Mouse (Mus musculus): ENCODE results near the gene Dnah9. TPM values are rescaled to one million over a fixed set of nuclear protein-coding genes. Genes with fewer than 3 reads are reported as not detected.

The Dnah9 gene
- polyA plus RNA-seq, 1 experiment from 2014 or later = 0.57 TPM

GRCm38 (mm10) chr11:65905487-65905886, 262.9 kb downstream of the Dnah9 start:
- Histone ChIP-seq H3K4me1 (no peaks in the 10 kb centered on the region), H3K27ac (no peak overlapping the region), H3K9me3 (no peaks in the 10 kb centered on the region), H3K9ac (no peak overlapping the region), H3K27me3 (no peaks in the 10 kb centered on the region), H3K36me3 (replicated peaks) (no peaks in the 10 kb centered on the region), H3K4me3 (replicated peaks) (no peak overlapping the region), H3K4me2 (no peak overlapping the region)
- ATAC-seq (ENCODE audit: low FRiP score) = no peak
- WGBS = 72% methylated on average over 2 of the region's 2 CpGs

- no peak overlapping the region for H3K4me3 ChIP-seq (replicated peaks)
- H3K36me3 ChIP-seq (replicated peaks) = no peaks in the 10 kb centered on the region
- H3K9me3 ChIP-seq = no peaks in the 10 kb centered on the region
- no peak overlapping the region for H3K4me2 ChIP-seq
- 82% methylated on average over 2 of the region's 2 CpGs for whole genome bisulfite sequencing
- no peaks in the 10 kb centered on the region for H3K27me3 ChIP-seq
- no peak overlapping the region for H3K27ac ChIP-seq
- no peak for ATAC-seq (ENCODE audit: low FRiP score)
- H3K4me1 ChIP-seq = no peaks in the 10 kb centered on the region
- H3K9ac ChIP-seq = no peak overlapping the region
These were observed 264.4 kb downstream of the Dnah9 start for GRCm38 (mm10) chr11:65903944-65904343.

- Histone ChIP-seq H3K4me2 (no peak overlapping the region), H3K4me1 (peaks cover 11% of the 10 kb centered on the region; the same call in 1 of the 2 replicates), H3K4me3 (replicated peaks) (no peak overlapping the region), H3K9ac (no peak overlapping the region), H3K27ac (no peak overlapping the region), H3K27me3 (peaks cover 38% of the 10 kb centered on the region), H3K36me3 (replicated peaks) (no peaks in the 10 kb centered on the region), H3K9me3 (no peaks in the 10 kb centered on the region)
- 85% methylated on average over 2 of the region's 2 CpGs for WGBS
- ATAC-seq (ENCODE audit: low FRiP score) = no peak
These were observed 286.9 kb downstream of the Dnah9 start for GRCm38 (mm10) chr11:65881465-65881864.

GRCm38 (mm10) chr11:65877146-65877775, 291.1 kb downstream of the Dnah9 start:
- WGBS = 14% methylated on average over 1 of the region's 1 CpGs
- peak; percentile 63; the same call in 1 of the 2 replicates for ATAC-seq (ENCODE audit: low FRiP score)

GRCm38 (mm10) chr11:65861476-65861875, 306.9 kb downstream of the Dnah9 start:
- no peak overlapping the region for H3K4me3 ChIP-seq (replicated peaks)
- no peak overlapping the region for H3K4me2 ChIP-seq
- no peak overlapping the region for H3K27ac ChIP-seq
- no peak for ATAC-seq (ENCODE audit: low FRiP score)
- WGBS = 36% methylated on average over 4 of the region's 4 CpGs
- no peaks in the 10 kb centered on the region for H3K36me3 ChIP-seq (replicated peaks)
- no peaks in the 10 kb centered on the region for H3K9me3 ChIP-seq
- no peaks in the 10 kb centered on the region for H3K27me3 ChIP-seq
- H3K4me1 ChIP-seq = peaks cover 3% of the 10 kb centered on the region; the same call in 1 of the 2 replicates
- H3K9ac ChIP-seq = no peak overlapping the region

More at GRCm38 (mm10) chr11:65877146-65877775, 291.1 kb downstream of the Dnah9 start:
- Histone ChIP-seq H3K4me3 (replicated peaks) (no peak overlapping the region), H3K27me3 (peaks cover 52% of the 10 kb centered on the region), H3K36me3 (replicated peaks) (no peaks in the 10 kb centered on the region), H3K9ac (no peak overlapping the region), H3K27ac (no peak overlapping the region), H3K4me1 (peaks cover 11% of the 10 kb centered on the region; the same call in 1 of the 2 replicates), H3K9me3 (no peaks in the 10 kb centered on the region), H3K4me2 (no peak overlapping the region)

- Histone ChIP-seq H3K4me2 (no peak overlapping the region), H3K9ac (no peak overlapping the region), H3K27ac (no peak overlapping the region), H3K4me1 (no peaks in the 10 kb centered on the region; the same call in 1 of the 2 replicates), H3K36me3 (replicated peaks) (no peaks in the 10 kb centered on the region), H3K4me3 (replicated peaks) (no peak overlapping the region), H3K27me3 (no peaks in the 10 kb centered on the region), H3K9me3 (no peaks in the 10 kb centered on the region)
- ATAC-seq (ENCODE audit: low FRiP score) = no peak
- WGBS = 24% methylated on average over 1 of the region's 1 CpGs
These were observed 316.3 kb downstream of the Dnah9 start for GRCm38 (mm10) chr11:65852066-65852465.

GRCm38 (mm10) chr11:65846446-65846845, 321.9 kb downstream of the Dnah9 start:
- Histone ChIP-seq H3K9me3 (no peaks in the 10 kb centered on the region), H3K9ac (no peak overlapping the region), H3K4me1 (no peaks in the 10 kb centered on the region), H3K36me3 (replicated peaks) (no peaks in the 10 kb centered on the region), H3K4me3 (replicated peaks) (no peak overlapping the region), H3K27me3 (no peaks in the 10 kb centered on the region), H3K27ac (no peak overlapping the region), H3K4me2 (no peak overlapping the region)
- ATAC-seq (ENCODE audit: low FRiP score) = no peak
- WGBS = 83% methylated on average over 5 of the region's 5 CpGs

- no peaks in the 10 kb centered on the region for H3K27me3 ChIP-seq
- no peak overlapping the region for H3K27ac ChIP-seq
- WGBS = 86% methylated on average over 8 of the region's 8 CpGs
- no peaks in the 10 kb centered on the region for H3K36me3 ChIP-seq (replicated peaks)
- H3K9me3 ChIP-seq = no peaks in the 10 kb centered on the region
- H3K4me3 ChIP-seq (replicated peaks) = no peak overlapping the region
- no peak overlapping the region for H3K4me2 ChIP-seq
- no peak overlapping the region for H3K9ac ChIP-seq
- no peaks in the 10 kb centered on the region for H3K4me1 ChIP-seq
- no peak for ATAC-seq (ENCODE audit: low FRiP score)
These were observed 329.4 kb downstream of the Dnah9 start for GRCm38 (mm10) chr11:65838999-65839398.

GRCm38 (mm10) chr11:65824556-65824955, 343.8 kb downstream of the Dnah9 start:
- H3K9me3 ChIP-seq = no peaks in the 10 kb centered on the region
- H3K27ac ChIP-seq = no peak overlapping the region
- no peaks in the 10 kb centered on the region; the same call in 1 of the 2 replicates for H3K4me1 ChIP-seq
- no peak overlapping the region for H3K4me3 ChIP-seq (replicated peaks)
- no peak overlapping the region for H3K9ac ChIP-seq
- 95% methylated on average over 3 of the region's 3 CpGs for WGBS
- no peak for ATAC-seq (ENCODE audit: low FRiP score)
- no peak overlapping the region for H3K4me2 ChIP-seq
- peaks cover 47% of the 10 kb centered on the region for H3K36me3 ChIP-seq (replicated peaks)
- H3K27me3 ChIP-seq = no peaks in the 10 kb centered on the region

GRCm38 (mm10) chr11:65820877-65821276, 347.5 kb downstream of the Dnah9 start:
- 5% methylated on average over 7 of the region's 7 CpGs for WGBS
- Histone ChIP-seq H3K36me3 (replicated peaks) (peaks cover 37% of the 10 kb centered on the region), H3K4me1 (no peaks in the 10 kb centered on the region; the same call in 1 of the 2 replicates), H3K9me3 (no peaks in the 10 kb centered on the region), H3K4me2 (no peak overlapping the region), H3K27ac (no peak overlapping the region), H3K4me3 (replicated peaks) (no peak overlapping the region), H3K9ac (no peak overlapping the region), H3K27me3 (no peaks in the 10 kb centered on the region)
- ATAC-seq (ENCODE audit: low FRiP score) = no peak

GRCm38 (mm10) chr11:65820280-65820679, 348.1 kb downstream of the Dnah9 start:
- Histone ChIP-seq H3K9me3 (no peaks in the 10 kb centered on the region), H3K4me3 (replicated peaks) (no peak overlapping the region), H3K4me1 (no peaks in the 10 kb centered on the region; the same call in 1 of the 2 replicates), H3K9ac (no peak overlapping the region), H3K36me3 (replicated peaks) (peaks cover 42% of the 10 kb centered on the region), H3K27ac (no peak overlapping the region), H3K27me3 (no peaks in the 10 kb centered on the region), H3K4me2 (no peak overlapping the region)
- WGBS = 75% methylated on average over 5 of the region's 5 CpGs
- peak; percentile 51; the same call in 1 of the 2 replicates for ATAC-seq (ENCODE audit: low FRiP score)

- H3K4me2 ChIP-seq = no peak overlapping the region
- WGBS = 82% methylated on average over 1 of the region's 1 CpGs
- H3K9me3 ChIP-seq = no peaks in the 10 kb centered on the region
- ATAC-seq (ENCODE audit: low FRiP score) = no peak
- no peaks in the 10 kb centered on the region for H3K27me3 ChIP-seq
- peaks cover 47% of the 10 kb centered on the region for H3K36me3 ChIP-seq (replicated peaks)
- no peaks in the 10 kb centered on the region; the same call in 1 of the 2 replicates for H3K4me1 ChIP-seq
- H3K9ac ChIP-seq = no peak overlapping the region
- H3K4me3 ChIP-seq (replicated peaks) = no peak overlapping the region
- no peak overlapping the region for H3K27ac ChIP-seq
These were observed 350.2 kb downstream of the Dnah9 start for GRCm38 (mm10) chr11:65818193-65818592.

- H3K27me3 ChIP-seq = no peaks in the 10 kb centered on the region
- peaks cover 31% of the 10 kb centered on the region for H3K36me3 ChIP-seq (replicated peaks)
- H3K9ac ChIP-seq = no peak overlapping the region
- no peak overlapping the region for H3K4me3 ChIP-seq (replicated peaks)
- H3K27ac ChIP-seq = no peak overlapping the region
- WGBS = 61% methylated on average over 6 of the region's 6 CpGs
- H3K4me2 ChIP-seq = no peak overlapping the region
- no peak for ATAC-seq (ENCODE audit: low FRiP score)
- H3K9me3 ChIP-seq = no peaks in the 10 kb centered on the region
- peaks cover 14% of the 10 kb centered on the region for H3K4me1 ChIP-seq
These were observed 352.1 kb downstream of the Dnah9 start for GRCm38 (mm10) chr11:65816237-65816636.
